Mouse (Mus musculus): ENCODE measurements around the gene Aars2.

- peak; percentile 93 for TF ChIP-seq CTCF (IDR thresholded peaks at IDR 0.05; ENCODE audit: low read depth)
- no peak for TF ChIP-seq EP300 (IDR thresholded peaks at IDR 0.05; ENCODE audit: low read depth)
These were observed 9.8 kb downstream of the Aars2 start for GRCm38 (mm10) chr17:45516488-45516887.
